Mouse (Mus musculus) neural tube, embryonic 10.5 days (tissue): ENCODE data around the gene Fev.

Experiments used
- DNase-seq: peaks from one replicate; pipeline ENCODE4 v3.0.0-alpha.2; 2017; ENCODE audit warnings: low spot score; ENCODE audit errors: extremely low spot score

The Fev gene

DNA sequence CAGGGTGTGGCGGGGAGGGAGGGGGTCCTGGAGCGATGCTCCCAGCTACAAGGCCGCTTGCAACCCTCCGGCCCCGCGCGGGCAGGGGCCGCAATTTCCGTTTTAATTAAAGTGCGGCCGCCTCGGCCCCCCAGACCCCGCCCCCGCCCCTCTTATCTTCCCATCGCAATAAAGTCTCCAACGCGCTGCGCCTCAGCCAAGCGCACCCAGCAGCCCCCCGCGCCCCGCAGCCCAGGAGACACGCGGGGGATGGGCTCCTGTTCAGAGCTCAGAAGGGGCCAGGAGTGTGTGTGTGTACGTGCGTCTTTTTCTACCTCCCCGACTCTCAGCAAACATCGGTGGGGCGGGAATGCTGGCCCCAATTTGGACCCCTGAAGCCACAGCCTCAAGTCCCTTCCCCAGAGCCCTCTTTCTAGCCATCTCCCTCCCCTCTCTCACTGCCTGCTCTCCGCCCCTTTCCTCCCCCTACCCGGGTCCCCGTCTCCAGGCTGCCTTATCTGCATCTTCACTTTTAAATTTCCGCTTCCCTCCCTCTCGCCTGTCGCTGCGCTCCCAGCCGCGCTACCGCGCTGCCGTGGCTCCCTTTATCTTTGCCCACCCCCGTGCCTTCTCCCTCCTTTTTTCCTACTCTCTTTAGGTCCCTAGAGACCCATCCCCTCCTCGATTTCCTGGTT, at the start of gene Fev:
Gene Fev, minus strand, starts transcription at position 51 of the 674 bp plus-strand sequence.
- DNase-seq: peak; percentile 44

DNA sequence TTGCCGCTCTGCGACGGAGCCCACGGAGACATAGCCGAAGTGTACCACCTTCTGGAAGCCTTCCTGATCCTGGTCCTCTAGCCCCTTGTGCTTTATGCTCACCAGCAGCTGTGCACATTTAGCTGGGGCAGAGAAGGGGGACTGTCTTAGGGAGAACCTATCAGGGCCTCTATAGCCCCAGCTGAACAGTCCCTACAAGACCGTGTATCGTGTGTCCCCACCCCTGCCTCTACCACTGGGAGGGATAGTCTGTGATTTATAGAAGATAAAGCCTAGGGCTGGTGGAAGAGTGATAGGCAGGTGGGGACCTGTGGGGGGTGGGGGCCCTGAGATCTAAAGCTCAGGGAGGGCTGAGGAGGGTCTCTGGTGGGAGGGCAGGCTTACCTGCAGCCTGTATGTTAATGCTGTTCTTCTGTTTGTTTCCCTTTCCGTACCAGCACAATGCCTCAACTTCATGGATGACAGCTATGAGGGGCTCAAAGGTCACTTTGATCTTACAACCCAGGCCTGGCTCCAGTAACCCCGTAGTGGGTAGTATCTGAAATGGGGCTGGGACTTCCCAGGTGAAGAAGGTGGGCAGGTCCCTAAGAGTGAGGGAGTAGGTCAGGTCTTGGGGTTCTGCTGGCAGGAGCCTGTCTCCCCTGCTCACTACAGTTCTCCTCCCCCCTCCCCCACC, 42.5 kb upstream of the Fev start:
- DNase-seq: no peak

DNA sequence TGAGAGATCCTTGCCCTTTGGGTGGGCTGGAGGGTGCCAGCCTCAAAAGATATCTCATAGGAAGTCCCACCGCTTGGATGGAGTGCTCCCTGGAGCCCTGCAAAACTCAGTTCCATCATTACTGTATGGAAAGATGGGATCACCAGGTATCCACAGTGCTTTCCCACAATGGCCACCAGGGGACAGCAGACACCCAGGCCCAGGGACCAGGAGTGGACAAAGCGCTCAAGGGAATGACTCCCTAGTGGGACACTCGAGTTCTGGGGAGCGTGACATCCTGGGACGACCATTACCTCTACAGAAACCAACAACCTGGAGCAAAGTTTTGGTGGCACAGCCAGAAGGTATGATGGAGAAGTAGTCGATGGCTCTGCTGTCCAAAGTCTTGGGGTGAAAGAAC, 41.5 kb upstream of the Fev start:
- DNase-seq: peak; percentile 40

DNA sequence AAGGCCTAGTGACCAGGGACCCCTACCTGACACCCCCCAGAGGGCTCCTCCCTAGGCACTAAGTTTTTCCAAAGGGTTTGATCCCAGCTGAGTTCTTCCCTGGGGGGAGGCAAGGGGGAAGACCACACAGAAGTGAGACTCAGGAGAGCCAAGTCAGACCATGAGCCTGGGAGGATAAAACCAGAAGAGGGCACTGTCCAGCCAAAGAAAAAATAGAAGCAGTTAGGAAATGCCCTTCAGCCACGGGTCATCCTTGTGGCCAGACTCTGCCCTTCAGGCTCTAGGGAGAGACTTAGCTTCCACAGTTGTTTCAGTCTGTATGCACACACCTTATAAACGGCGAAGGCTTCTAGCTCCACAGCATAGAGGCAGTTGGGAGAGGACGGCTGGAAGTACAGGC, 39.2 kb upstream of the Fev start:
- DNase-seq: no peak

GRCm38 (mm10) chr1:74915706-74916105, 30.5 kb upstream of the Fev start:
- no peak for DNase-seq

- DNase-seq: no peak
Observed at GRCm38 (mm10) chr1:74902191-74902590, 17.0 kb upstream of the Fev start.

DNA sequence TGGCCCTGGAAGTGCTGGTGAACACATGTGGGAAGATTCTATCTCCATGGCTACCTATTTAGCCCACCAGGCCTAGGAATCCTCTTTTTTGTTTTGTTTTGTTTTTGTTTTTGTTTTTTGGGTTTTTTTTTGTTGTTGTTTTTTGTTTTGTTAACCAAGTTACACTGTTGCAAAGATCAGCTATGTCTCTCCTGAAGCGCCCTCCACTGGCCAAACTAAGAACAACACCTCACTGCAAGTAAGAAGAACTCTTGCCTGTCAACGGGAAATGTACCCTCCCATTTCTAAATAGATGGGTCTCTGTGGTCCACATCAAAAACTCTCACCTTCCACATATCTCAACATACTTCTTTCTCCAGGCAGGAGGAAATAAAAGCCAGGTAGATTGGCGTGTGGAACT, 16.5 kb upstream of the Fev start:
- DNase-seq: peak; percentile 65

GRCm38 (mm10) chr1:74900341-74901285, 15.4 kb upstream of the Fev start:
- DNase-seq: peak; percentile 48

DNA sequence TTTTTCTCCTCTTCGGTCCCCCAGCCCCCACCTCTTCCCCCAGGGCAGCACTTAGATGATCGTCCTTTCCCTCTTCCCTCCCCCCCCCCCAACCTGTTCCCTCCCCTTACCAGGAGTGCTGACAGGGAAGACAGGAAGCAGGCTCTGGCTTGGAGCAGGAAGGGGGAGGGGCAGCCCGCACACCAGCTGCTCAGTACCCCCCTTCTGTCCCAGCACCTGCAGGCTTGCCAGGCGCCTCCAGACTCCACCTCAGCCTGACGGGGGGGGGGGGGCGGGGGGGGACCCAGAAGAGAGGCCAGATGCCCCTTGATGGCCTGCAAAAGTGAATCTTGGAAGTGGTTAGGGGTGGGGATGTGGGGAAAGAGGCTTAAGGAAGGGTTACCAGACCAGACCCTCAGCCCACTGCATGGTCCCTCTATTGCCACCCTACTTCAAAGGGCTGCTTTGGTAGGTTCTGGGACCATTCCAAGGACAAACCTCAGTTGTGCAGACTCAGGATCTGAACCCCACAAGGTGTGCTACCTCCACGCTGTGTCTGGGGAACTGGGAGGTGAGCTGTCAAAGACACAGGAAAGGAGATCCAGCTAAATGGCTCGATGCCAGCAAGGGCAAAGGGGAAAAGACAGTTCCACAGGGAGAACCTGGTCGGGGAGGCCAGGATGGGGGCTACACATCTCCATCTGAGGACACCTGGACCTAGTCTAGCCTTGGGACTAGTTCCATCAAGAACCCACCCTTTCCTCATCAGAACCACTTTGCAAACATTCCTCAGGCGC, 13.6 kb upstream of the Fev start:
- no peak for DNase-seq

GRCm38 (mm10) chr1:74897976-74898375, 12.8 kb upstream of the Fev start:
- DNase-seq: no peak

DNA sequence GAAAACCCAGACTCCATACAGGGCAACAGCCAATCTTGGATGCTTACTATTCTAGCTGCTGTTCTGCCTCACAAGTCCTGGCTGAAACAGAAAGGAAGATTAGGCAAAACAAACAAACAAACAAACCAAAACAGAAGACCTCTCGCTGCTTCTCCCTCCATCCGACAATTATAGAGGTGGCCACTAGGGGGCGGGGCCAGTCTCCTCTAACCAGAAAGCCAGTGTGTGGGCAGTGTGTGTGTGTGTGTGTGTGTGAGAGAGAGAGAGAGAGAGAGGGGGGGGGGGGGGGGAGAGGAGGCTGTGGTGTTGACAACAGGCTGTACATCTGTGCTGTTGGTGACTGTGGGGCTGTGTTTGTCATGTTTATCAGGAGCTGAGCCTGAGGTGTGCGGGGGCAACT, 9.7 kb upstream of the Fev start:
- DNase-seq: peak; percentile 76

DNA sequence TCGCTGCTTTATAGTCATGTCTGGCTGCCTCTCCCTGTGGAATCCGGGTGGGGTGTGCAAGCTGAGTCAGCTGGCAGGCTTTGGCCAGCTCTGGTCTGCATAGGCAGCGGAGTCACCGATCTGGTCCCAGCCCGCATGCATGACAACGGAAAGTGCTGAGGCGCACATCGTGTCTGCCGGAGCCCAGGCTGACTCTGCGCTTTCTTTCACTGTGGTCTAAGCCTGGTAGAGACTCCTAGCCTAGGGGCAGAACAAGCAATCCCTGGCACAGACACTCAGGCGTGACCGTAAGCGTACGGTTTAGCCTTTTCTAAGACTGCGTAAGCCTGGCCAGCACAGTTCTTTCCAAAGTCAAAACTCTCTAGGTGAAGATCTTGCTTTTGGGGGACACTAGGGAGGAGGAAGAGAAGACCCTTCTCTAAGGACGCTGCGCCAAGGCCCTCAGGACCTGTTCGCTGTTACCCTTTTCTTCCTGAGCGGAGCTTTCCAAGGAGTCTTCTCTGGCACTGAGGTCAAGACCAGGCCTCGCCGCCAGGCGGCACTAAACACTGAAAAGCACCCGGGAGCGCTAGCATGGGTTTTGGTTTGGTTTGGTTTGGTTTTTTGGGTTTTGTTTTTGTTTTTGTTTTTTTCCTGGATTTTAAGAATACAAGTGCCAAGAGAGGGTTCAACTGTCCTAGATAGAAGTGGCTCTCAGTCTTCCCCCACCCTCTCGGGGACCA, 8.1 kb upstream of the Fev start, which contains the start of gene Cryba2:
Gene Cryba2, minus strand, starts transcription at position 10 of the 722 bp plus-strand sequence.
- peak; percentile 74 for DNase-seq

DNA sequence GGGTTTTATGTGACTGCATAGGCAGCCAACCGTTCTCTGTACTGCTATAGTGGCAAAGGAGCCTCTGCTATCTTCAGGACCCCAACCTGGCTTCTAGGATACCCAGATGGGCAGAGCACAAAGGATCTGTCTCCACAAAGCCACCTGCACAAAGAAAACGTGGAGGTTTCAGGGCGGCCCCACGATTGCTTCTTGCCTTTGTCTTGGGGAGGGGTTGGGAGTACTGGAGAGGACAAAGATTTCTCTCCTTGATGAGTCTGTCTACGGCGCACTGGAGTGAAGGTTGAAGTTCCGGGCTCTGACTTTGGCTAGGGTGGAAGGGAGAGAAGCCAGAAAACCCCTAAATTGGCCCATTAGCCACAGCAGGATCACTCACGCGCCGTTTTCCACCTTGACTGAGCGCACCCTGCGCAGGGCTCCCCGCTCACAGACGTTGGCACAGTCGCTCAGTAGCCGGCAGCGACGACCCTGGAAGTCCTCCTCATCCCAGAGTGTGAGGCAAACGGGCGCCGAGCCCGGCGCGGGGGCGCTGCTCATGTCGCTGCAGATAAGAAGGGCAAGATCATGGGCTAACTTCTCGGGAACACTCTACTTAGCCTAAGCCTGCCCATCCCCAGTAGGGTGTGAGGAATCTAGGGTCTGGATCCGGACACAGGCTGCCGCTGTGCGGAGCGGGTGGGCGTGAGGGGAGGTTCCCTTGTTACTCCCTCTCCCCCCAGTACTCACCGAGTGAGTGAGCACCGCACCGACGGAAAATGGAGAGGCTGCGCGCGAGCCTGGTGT, 7.3 kb upstream of the Fev start:
- no peak for DNase-seq

DNA sequence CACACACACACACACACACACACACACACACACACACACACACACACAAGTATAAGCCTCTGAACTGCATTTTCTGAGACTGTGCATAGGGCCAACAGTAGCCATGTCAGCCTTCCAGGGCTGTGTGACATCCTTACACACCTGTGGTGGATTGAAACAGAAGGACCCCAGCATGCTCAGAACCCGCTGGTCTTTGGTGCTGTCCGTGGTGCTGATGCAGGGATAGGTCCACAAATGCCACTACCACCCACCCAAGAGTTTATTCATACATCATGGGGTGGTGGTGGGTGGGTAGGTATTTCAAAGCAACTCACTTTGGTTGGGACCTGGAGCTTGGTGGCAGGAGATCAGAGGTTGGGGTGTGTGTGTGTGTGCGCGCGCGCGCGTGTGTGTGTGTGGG, 6.3 kb upstream of the Fev start:
- DNase-seq: peak; percentile 55

- peak; percentile 59 for DNase-seq
Observed at GRCm38 (mm10) chr1:74884196-74885141, 750 bp downstream of the Fev start.

DNA sequence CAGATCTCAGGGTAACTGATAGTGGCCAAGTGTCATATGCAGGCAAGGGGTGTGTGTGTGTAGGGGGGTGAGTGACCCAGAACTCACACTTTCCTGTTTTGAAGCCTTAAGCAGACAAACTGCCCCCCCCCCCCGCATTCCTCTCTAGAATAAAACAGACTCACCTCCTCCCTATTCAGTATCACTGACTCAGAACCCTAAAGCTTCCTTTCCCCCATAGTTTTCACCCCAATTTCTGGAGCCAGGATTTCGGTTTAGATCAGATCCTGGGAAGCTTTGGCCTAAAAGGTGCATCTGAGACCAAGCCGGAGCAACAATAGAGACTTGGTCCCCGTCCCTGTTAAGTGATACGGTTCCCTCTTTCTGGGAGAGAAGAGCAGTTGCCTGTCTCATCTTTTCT, 1.8 kb downstream of the Fev start:
- DNase-seq: no peak

- DNase-seq: peak; percentile 53
Observed at GRCm38 (mm10) chr1:74882828-74883227, 2.4 kb downstream of the Fev start.

GRCm38 (mm10) chr1:74882055-74882734, 3.0 kb downstream of the Fev start:
- peak; percentile 62 for DNase-seq
